Mouse (Mus musculus): ENCODE results near the gene Serpinb6a.

- peak; percentile 75 to 99 for TF ChIP-seq CTCF (conservative IDR thresholded peaks at IDR 0.05 in 1 of 2, IDR thresholded peaks at IDR 0.05 in 1 of 2; ENCODE audit: low read depth in 2 of 2, low read length in 2 of 2)
- TF ChIP-seq MAFK (IDR thresholded peaks at IDR 0.05; ENCODE audit: insufficient replicate concordance, low read length): no peak
- no peak for TF ChIP-seq POLR2A (IDR thresholded peaks at IDR 0.05; ENCODE audit: low read depth, low read length)
- no peak for TF ChIP-seq GABPA (IDR thresholded peaks at IDR 0.05; ENCODE audit: insufficient replicate concordance, low read depth, low read length)
- TF ChIP-seq MEF2A (IDR thresholded peaks at IDR 0.05; ENCODE audit: borderline replicate concordance, low read depth, low read length): peak; percentile 72
- peak; percentile 38; the same call in 1 of the 2 replicates for TF ChIP-seq HCFC1 (IDR thresholded peaks at IDR 0.05; ENCODE audit: low read depth, low read length)
- no peak for TF ChIP-seq ZMIZ1 (IDR thresholded peaks at IDR 0.05; ENCODE audit: low read depth, low read length)
- no peak for TF ChIP-seq ZKSCAN1 (IDR thresholded peaks at IDR 0.05; ENCODE audit: borderline replicate concordance, low read depth, low read length)
- no peak for TF ChIP-seq TBP (conservative IDR thresholded peaks at IDR 0.05; ENCODE audit: low read depth, low read length)
- no peak for TF ChIP-seq EP300 (IDR thresholded peaks at IDR 0.05; ENCODE audit: low read length)
- 0 out of 2 replicates have a peak, but pooled peaks have one; percentile 39 for TF ChIP-seq NRF1 (IDR thresholded peaks at IDR 0.05; ENCODE audit: low read depth, low read length)
- peak; percentile 97 for TF ChIP-seq SMC3 (IDR thresholded peaks at IDR 0.05; ENCODE audit: low read depth, low read length)
- no peak for TF ChIP-seq USF2 (conservative IDR thresholded peaks at IDR 0.05; ENCODE audit: low read depth, low read length)
- TF ChIP-seq RCOR1 (conservative IDR thresholded peaks at IDR 0.05; ENCODE audit: low read depth, low read length): no peak
Observed at GRCm38 (mm10) chr13:34046421-34047012, 43.9 kb upstream of the Serpinb6a start.
